Mouse (Mus musculus): ENCODE data around the gene Slco3a1.

GRCm38 (mm10) chr7:74323194-74323593 is 231.4 kb downstream of the Slco3a1 start:
- TF ChIP-seq CTCF (IDR thresholded peaks at IDR 0.05; ENCODE audit: low read depth, low read length) (no peak), GATA2 (IDR thresholded peaks at IDR 0.05; ENCODE audit: borderline replicate concordance, low read depth, low read length) (no peak), TAL1 (conservative IDR thresholded peaks at IDR 0.05; ENCODE audit: low read depth, low read length) (no peak), POLR2AphosphoS5 (IDR thresholded peaks at IDR 0.05; ENCODE audit: insufficient replicate concordance, low read depth, low read length) (no peak), GATA1 (IDR thresholded peaks at IDR 0.05; ENCODE audit: borderline replicate concordance, low read length) (no peak)
